Mouse (Mus musculus): ENCODE results near the gene Kcnn1. TPM values are rescaled to one million over a fixed set of nuclear protein-coding genes. Genes with fewer than 3 reads are reported as not detected.

Gene Kcnn1
- total RNA-seq, 2 experiments from 2014 or later, result 29.6 to 48.2 TPM

- peak; percentile 78 for DNase-seq
- intact Hi-C loops (cut with DNase I), result no loop called here
These were observed 65.7 kb downstream of the Kcnn1 start for GRCm38 (mm10) chr8:70797081-70798070.

DNA sequence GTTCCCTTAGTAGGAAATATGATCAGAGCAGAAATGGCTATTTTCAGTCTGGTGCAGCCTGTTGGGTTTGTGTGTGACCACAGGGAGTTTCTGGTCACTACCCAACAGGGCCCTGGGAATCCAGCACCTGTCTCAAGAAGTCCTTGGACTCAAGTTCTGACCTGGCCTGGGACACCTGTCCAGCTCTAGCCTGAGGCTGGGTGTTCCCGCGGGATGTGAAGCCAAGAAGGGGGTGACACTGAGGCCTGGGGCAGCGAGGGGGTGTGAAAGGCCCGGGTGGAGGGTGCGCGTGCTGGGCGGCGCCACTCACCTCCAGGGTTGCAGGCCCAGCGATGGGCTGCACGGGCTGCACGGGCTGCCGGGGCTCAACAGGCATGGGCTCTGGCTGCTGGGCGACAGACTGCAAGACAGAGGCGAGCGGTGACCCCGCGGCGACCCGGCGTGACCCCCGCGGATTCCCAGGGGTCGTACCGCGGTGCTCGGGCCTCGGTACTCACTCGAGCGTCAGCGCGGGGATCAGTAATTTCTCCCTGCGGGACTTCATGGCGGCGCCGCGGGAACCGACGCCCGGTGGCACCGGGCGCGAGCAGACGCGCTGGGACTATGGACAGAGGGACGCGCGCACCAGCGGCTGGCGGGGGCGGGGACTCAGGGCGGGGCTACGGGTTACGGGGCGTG lies 66.5 kb downstream of the Kcnn1 start:
- intact Hi-C loops (cut with DNase I), result no loop called here
- peak; percentile 82 for DNase-seq

- intact Hi-C loops (cut with DNase I), result no loop called here
- no peak for DNase-seq
These were observed 67.7 kb downstream of the Kcnn1 start for GRCm38 (mm10) chr8:70795370-70795769.

- intact Hi-C loops (cut with DNase I), result no loop called here
- DNase-seq, result no peak
These were observed 68.8 kb downstream of the Kcnn1 start for GRCm38 (mm10) chr8:70794215-70794614.

GRCm38 (mm10) chr8:70792700-70793099 lies 70.4 kb downstream of the Kcnn1 start:
- peak; percentile 75 for DNase-seq
- intact Hi-C loops (cut with DNase I), result no loop called here

Small RNAs within 50 kb of the gene (microRNA-seq; reads per million reads assigned to microRNA genes)
- 2.1 reads per million for gene Mir7067
- 9.3 reads per million, percentile 24 among the genes with 10 or more reads in this experiment for gene Mir7240

Other genes starting within 250 kb of the Kcnn1 start
- gene Lrrc25, start 247.1 kb downstream of the Kcnn1 start, total RNA-seq (2021), result 1 to 10 TPM; 1.1 to 1.3 TPM
- gene Gdf15, start 230.8 kb downstream of the Kcnn1 start, total RNA-seq (2021), result not detected
- gene Pgpep1, start 202.9 kb downstream of the Kcnn1 start, total RNA-seq (2021), result 10 to 100 TPM; 29.7 to 30.5 TPM
- 10 to 100 TPM; 85.2 to 93.7 TPM for gene Lsm4, start 190.0 kb downstream of the Kcnn1 start, total RNA-seq (2021)
- 100 to 1,000 TPM; 146 to 158 TPM for gene Jund, start 164.3 kb downstream of the Kcnn1 start, total RNA-seq (2021)
- gene Iqcn, start 159.8 kb downstream of the Kcnn1 start, total RNA-seq (2021), result under 1 TPM; 0.40 to 0.50 TPM
- not detected for gene Gm3336, start 144.7 kb downstream of the Kcnn1 start, total RNA-seq (2021)
- under 1 TPM; 0.56 to 0.66 TPM for gene Pde4c, start 139.5 kb downstream of the Kcnn1 start, total RNA-seq (2021)
- gene Rab3a, start 108.6 kb downstream of the Kcnn1 start, total RNA-seq (2021), result 100 to 1,000 TPM; 414 to 476 TPM
- 10 to 100 TPM; 31.7 to 32.6 TPM for gene Mpv17l2, start 102.3 kb downstream of the Kcnn1 start, total RNA-seq (2021)
- gene Pik3r2, start 86.5 kb downstream of the Kcnn1 start, total RNA-seq (2021), result 100 to 1,000 TPM; 187 to 198 TPM
- 10 to 100 TPM; 78.2 to 86.3 TPM for gene Mast3, start 58.2 kb downstream of the Kcnn1 start, total RNA-seq (2021)
- under 1 TPM; 0.20 to 0.22 TPM for gene Il12rb1, start 54.8 kb downstream of the Kcnn1 start, total RNA-seq (2021)
- 10 to 100 TPM; 13.0 to 14.9 TPM for gene Arrdc2, start 23.5 kb downstream of the Kcnn1 start, total RNA-seq (2021)
- 10 to 100 TPM; 86.2 to 89.3 TPM for gene Ccdc124, start 10.7 kb upstream of the Kcnn1 start, total RNA-seq (2021)
- gene Slc5a5, start 29.5 kb upstream of the Kcnn1 start, total RNA-seq (2021), result 1 to 10 TPM; 4.4 to 4.5 TPM
- 1,000 to 10,000 TPM in 1 of 2 experiments, 100 to 1,000 TPM in 1; 955 to 1,024 TPM for gene Rpl18a, start 34.2 kb upstream of the Kcnn1 start, total RNA-seq (2021)
- 10 to 100 TPM; 79.8 to 84.0 TPM for gene Map1s, start 42.7 kb upstream of the Kcnn1 start, total RNA-seq (2021)